Mouse (Mus musculus) stomach, embryonic 14.5 days (tissue): ENCODE data around the gene Arl6ip4. TPM values are rescaled to one million over a fixed set of nuclear protein-coding genes. Genes with fewer than 3 reads are reported as not detected.

Experiments
- ATAC-seq: fragments of 200-750 bp; cut with Nextera tagmentation; 2 replicates; pipeline ENCODE4 v1.8.0; 2017; ENCODE audit warnings: low read depth, moderate TSS enrichment; ENCODE audit not compliant: insufficient number of reproducible peaks, insufficient read depth, low FRiP score
- H3K27ac ChIP-seq: fragments of 300-500 bp; sonication (generic); 2 replicates; pipeline ENCODE4 v1.5.1; 2014; ENCODE audit warnings: mild to moderate bottlenecking, low read length, moderate library complexity, mixed read lengths
- H3K27me3 ChIP-seq: fragments of 300-500 bp; sonication (generic); 2 replicates; pipeline ENCODE4 v1.6.1; 2014; ENCODE audit warnings: low read length, control low read depth, mixed read lengths; ENCODE audit not compliant: control insufficient read depth, insufficient read depth
- H3K36me3 ChIP-seq: fragments of 300-500 bp; sonication (generic); 2 replicates; pipeline ENCODE4 v1.6.1; 2014; ENCODE audit warnings: mild to moderate bottlenecking, control low read depth, low read length, moderate library complexity, mixed read lengths; ENCODE audit not compliant: control insufficient read depth, insufficient read depth
- H3K4me1 ChIP-seq: fragments of 300-500 bp; sonication (generic); 2 replicates; pipeline ENCODE4 v1.6.1; 2014; ENCODE audit warnings: low read length, control low read depth, mixed read lengths; ENCODE audit not compliant: control insufficient read depth, insufficient read depth
- H3K4me2 ChIP-seq: fragments of 300-500 bp; sonication (generic); replicated peaks from 2 replicates; pipeline ENCODE4 v1.6.1; 2014; ENCODE audit warnings: low read depth, low read length, control low read depth
- H3K4me3 ChIP-seq: fragments of 300-500 bp; sonication (generic); 2 replicates; pipeline ENCODE4 v1.5.1; 2014; ENCODE audit warnings: low read depth, low read length, control low read depth
- H3K9ac ChIP-seq: fragments of 300-500 bp; sonication (generic); replicated peaks from 2 replicates; pipeline ENCODE4 v1.6.1; 2014; ENCODE audit warnings: low read depth, mild to moderate bottlenecking, control low read depth, low read length, moderate library complexity, mixed read lengths
- H3K9me3 ChIP-seq: fragments of 300-500 bp; sonication (generic); 2 replicates; pipeline ENCODE4 v1.6.1; 2016; ENCODE audit warnings: low read depth, low read length, control low read depth; ENCODE audit not compliant: control insufficient read depth
- WGBS: fragments of 180-500 bp; shearing (Covaris S2); extraction: QIAGEN DNeasy Blood & Tissue Kit; methylation state at CpG from one replicate; pipeline ENCODE4 v1.1.7; 2014; 5-methylcytosine and 5-hydroxymethylcytosine counted together
- polyA plus RNA-seq: library from polyadenylated mRNA; unstranded; fragments of >200 nt; fragmentation: Nextera tagmentation; extraction: Ambion mirVana; gene quantifications from 2 replicates; pipeline ENCODE4 v1.2.1, GENCODE M21; 2014

The Arl6ip4 gene
- polyA plus RNA-seq, 1 experiment from 2014 or later, result 99.1 TPM

GRCm38 (mm10) chr5:124166741-124167140 lies 50.9 kb downstream of the Arl6ip4 start:
- Histone ChIP-seq H3K9ac (no peak overlapping the region), H3K9me3 (no peaks in the 10 kb centered on the region), H3K27me3 (no peaks in the 10 kb centered on the region), H3K4me2 (no peak overlapping the region), H3K4me1 (peaks cover 38% of the 10 kb centered on the region), H3K36me3 (no peaks in the 10 kb centered on the region), H3K27ac (no peak overlapping the region; the same call in 1 of the 2 replicates), H3K4me3 (no peak overlapping the region)
- ATAC-seq, result no peak

GRCm38 (mm10) chr5:124167621-124168020 lies 51.7 kb downstream of the Arl6ip4 start:
- no peak overlapping the region for H3K27ac ChIP-seq
- H3K9ac ChIP-seq, result no peak overlapping the region
- peaks cover 39% of the 10 kb centered on the region for H3K4me1 ChIP-seq
- no peak overlapping the region for H3K4me3 ChIP-seq
- no peaks in the 10 kb centered on the region for H3K36me3 ChIP-seq
- no peak for ATAC-seq
- H3K9me3 ChIP-seq, result no peaks in the 10 kb centered on the region
- H3K27me3 ChIP-seq, result no peaks in the 10 kb centered on the region
- WGBS, result 64% methylated on average over 10 of the region's 10 CpGs
- no peak overlapping the region for H3K4me2 ChIP-seq

Other genes with a start within 250 kb of the Arl6ip4 start
- 1.6 and 2.3 TPM in 2 replicates for gene Hcar1, start 236.1 kb upstream of the Arl6ip4 start, polyA plus RNA-seq
- gene Denr, start 208.9 kb upstream of the Arl6ip4 start, polyA plus RNA-seq, result 140 and 143 TPM in 2 replicates
- gene Gm43518, start 188.7 kb upstream of the Arl6ip4 start, polyA plus RNA-seq, result 3.7 and 4.0 TPM in 2 replicates
- gene Ccdc62, start 185.4 kb upstream of the Arl6ip4 start, polyA plus RNA-seq, result 9.0 and 9.3 TPM in 2 replicates
- gene Hip1r, start 142.5 kb upstream of the Arl6ip4 start, polyA plus RNA-seq, result 14.4 and 16.9 TPM in 2 replicates
- gene Vps37b, start 83.8 kb upstream of the Arl6ip4 start, polyA plus RNA-seq, result 29.3 and 31.5 TPM in 2 replicates
- 1.7 and 2.1 TPM in 2 replicates for gene Abcb9, start 20.3 kb upstream of the Arl6ip4 start, polyA plus RNA-seq
- gene Ogfod2, start 3.8 kb upstream of the Arl6ip4 start, polyA plus RNA-seq, result 14.5 and 16.8 TPM in 2 replicates
- 6.6 and 6.9 TPM in 2 replicates for gene Pitpnm2, start 133.7 kb downstream of the Arl6ip4 start, polyA plus RNA-seq
- 18.3 and 20.2 TPM in 2 replicates for gene Mphosph9, start 211.9 kb downstream of the Arl6ip4 start, polyA plus RNA-seq
- 9.1 and 10.8 TPM in 2 replicates for gene 2810006K23Rik, start 212.0 kb downstream of the Arl6ip4 start, polyA plus RNA-seq
- gene Cdk2ap1, start 247.0 kb downstream of the Arl6ip4 start, polyA plus RNA-seq, result 50.8 and 53.7 TPM in 2 replicates